Mouse (Mus musculus): Measurements from ENCODE around the gene Uspl1. TPM values are rescaled to one million over a fixed set of nuclear protein-coding genes. Genes with fewer than 3 reads are reported as not detected.
A peak's percentile ranks its signal among the peaks of the same experiment; 100 is the strongest.

Uspl1 gene
- total RNA-seq, 2 experiments from 2014 or later = 38.9 to 39.9 TPM

GRCm38 (mm10) chr5:149207661-149208060 lies 23.5 kb downstream of the Uspl1 start:
- DNase-seq (ENCODE audit: low spot score in 2 of 2) = no peak

- no peak for DNase-seq (ENCODE audit: low spot score in 2 of 2)
Measured at GRCm38 (mm10) chr5:149208776-149209175, 24.6 kb downstream of the Uspl1 start.

- no peak for DNase-seq (ENCODE audit: low spot score in 2 of 2)
Measured at GRCm38 (mm10) chr5:149209328-149209727, 25.2 kb downstream of the Uspl1 start.

- DNase-seq (ENCODE audit: low spot score in 2 of 2) = no peak
Measured at GRCm38 (mm10) chr5:149211041-149211440, 26.9 kb downstream of the Uspl1 start.

GRCm38 (mm10) chr5:149212806-149213205 lies 28.7 kb downstream of the Uspl1 start:
- no peak for DNase-seq (ENCODE audit: low spot score in 2 of 2)

- no peak for DNase-seq (ENCODE audit: low spot score in 2 of 2)
Measured at GRCm38 (mm10) chr5:149215540-149215939, 31.4 kb downstream of the Uspl1 start.

- DNase-seq (ENCODE audit: low spot score in 2 of 2) = no peak
Measured at GRCm38 (mm10) chr5:149217524-149218357, 33.6 kb downstream of the Uspl1 start.

- DNase-seq (ENCODE audit: low spot score in 2 of 2) = no peak
Measured at GRCm38 (mm10) chr5:149219493-149219892, 35.3 kb downstream of the Uspl1 start.

GRCm38 (mm10) chr5:149221355-149221754 lies 37.2 kb downstream of the Uspl1 start:
- DNase-seq (ENCODE audit: low spot score in 2 of 2) = no peak

- DNase-seq (ENCODE audit: low spot score in 2 of 2) = no peak
Measured at GRCm38 (mm10) chr5:149224666-149225065, 40.5 kb downstream of the Uspl1 start.

- peak; percentile 99 for DNase-seq (ENCODE audit: low spot score in 2 of 2)
Measured at GRCm38 (mm10) chr5:149228700-149229618, 44.8 kb downstream of the Uspl1 start.

- DNase-seq (ENCODE audit: low spot score in 2 of 2) = no peak
Measured at GRCm38 (mm10) chr5:149229619-149230339, 45.6 kb downstream of the Uspl1 start.

GRCm38 (mm10) chr5:149235002-149235401 lies 50.9 kb downstream of the Uspl1 start:
- no peak for DNase-seq (ENCODE audit: low spot score in 2 of 2)

- DNase-seq (ENCODE audit: low spot score in 2 of 2) = no peak
Measured at GRCm38 (mm10) chr5:149237221-149237950, 53.2 kb downstream of the Uspl1 start.

- DNase-seq (ENCODE audit: low spot score in 2 of 2) = no peak
Measured at GRCm38 (mm10) chr5:149242467-149242866, 58.3 kb downstream of the Uspl1 start.

- no peak for DNase-seq (ENCODE audit: low spot score in 2 of 2)
Measured at GRCm38 (mm10) chr5:149243053-149243452, 58.9 kb downstream of the Uspl1 start.

- DNase-seq (ENCODE audit: low spot score in 2 of 2) = no peak
Measured at GRCm38 (mm10) chr5:149245391-149245964, 61.3 kb downstream of the Uspl1 start.

GRCm38 (mm10) chr5:149245965-149246470 lies 61.9 kb downstream of the Uspl1 start:
- no peak for DNase-seq (ENCODE audit: low spot score in 2 of 2)

- no peak for DNase-seq (ENCODE audit: low spot score in 2 of 2)
Measured at GRCm38 (mm10) chr5:149247047-149247904, 63.1 kb downstream of the Uspl1 start.
